Comparison of ENCODE assay signal across 27 mouse cellular contexts in genomic region chr8:74415671-74416070, GRCm38 (mm10).
DNase-seq lines count a peak whose midpoint lies in the region; ATAC-seq lines count a peak whose summit lies in the region.
"Had no signal": no experiment of that assay in that cellular context is flagged by ENCODE, and none has a peak within 500 bp of the region (broad histone marks: within the 10 kb centered on the region; RNA-seq: fewer than 3 reads in every experiment).

No protein-coding gene starts in this region.

- H3K27me3 ChIP-seq in midbrain, embryonic 11.5 days (ENCODE audit: control insufficient read depth, insufficient read depth, low read length): no peaks in the 10 kb centered on the region
- H3K27me3 ChIP-seq in midbrain, embryonic 16.5 days (ENCODE audit: control insufficient read depth, insufficient read depth, low read depth, low read length): no peaks in the 10 kb centered on the region
- no peaks in the 10 kb centered on the region for H3K27me3 ChIP-seq in forebrain, embryonic 15.5 days
- H3K27me3 ChIP-seq in heart, embryonic 10.5 days (ENCODE audit: insufficient read depth, poor library complexity, severe bottlenecking): no peaks in the 10 kb centered on the region
- H3K27me3 ChIP-seq: embryonic facial prominence, embryonic 12.5 days; embryonic facial prominence, embryonic 15.5 days; heart, embryonic 13.5 days had no signal

- peak; percentile 1 for DNase-seq in embryo, embryonic 10.5 days (ENCODE audit: low spot score)
- no peak for DNase-seq in embryo, embryonic 11 days
- no peak for DNase-seq in midbrain, embryonic 11.5 days (ENCODE audit: low spot score, missing footprints)
- peak; percentile 3 for DNase-seq in brain, adult 2 months (ENCODE audit: low read depth, low spot score)
- DNase-seq in heart, embryonic 10.5 days (ENCODE audit: low spot score): no peak
- DNase-seq in lung, postnatal 25 days (ENCODE audit: low spot score): no peak
- DNase-seq: adrenal gland, adult 8-10 months; adrenal gland, postnatal 25 days; cerebellum, adult 11 months; cerebellum, adult 2 months; cerebellum, adult 9-11 months; cerebellum, postnatal 25 days; gastrocnemius, adult 2 months; gastrocnemius, postnatal 14 days; heart, adult 11 months; heart, postnatal 14 days; heart, postnatal 4 days; kidney, adult 2 months had no signal

- H3K9ac ChIP-seq in midbrain, embryonic 11.5 days (ENCODE audit: low read length): no peak overlapping the region
- H3K9ac ChIP-seq in midbrain, embryonic 16.5 days (ENCODE audit: low read depth, low read length): no peak overlapping the region
- no peak overlapping the region for H3K9ac ChIP-seq in forebrain, embryonic 15.5 days (replicated peaks)
- H3K9ac ChIP-seq: embryonic facial prominence, embryonic 12.5 days; embryonic facial prominence, embryonic 15.5 days; heart, embryonic 13.5 days; hindbrain, embryonic 14.5 days had no signal

- no peak overlapping the region for H3K27ac ChIP-seq in midbrain, embryonic 11.5 days (ENCODE audit: low read depth, low read length)
- no peak overlapping the region for H3K27ac ChIP-seq in midbrain, embryonic 16.5 days (ENCODE audit: low read length)
- no peak overlapping the region for H3K27ac ChIP-seq in forebrain, embryonic 15.5 days (replicated peaks)
- H3K27ac ChIP-seq in heart, embryonic 10.5 days: no peak overlapping the region
- H3K27ac ChIP-seq: embryonic facial prominence, embryonic 12.5 days; embryonic facial prominence, embryonic 15.5 days; gastrocnemius, adult 2 months; heart, embryonic 13.5 days; hindbrain, embryonic 14.5 days; hindbrain, postnatal 0 days had no signal

- H3K4me1 ChIP-seq in midbrain, embryonic 11.5 days (ENCODE audit: control insufficient read depth, insufficient read depth, low read length): peaks cover 2% of the 10 kb centered on the region
- no peaks in the 10 kb centered on the region for H3K4me1 ChIP-seq in midbrain, embryonic 16.5 days (ENCODE audit: control insufficient read depth, insufficient read depth, low read length)
- H3K4me1 ChIP-seq in forebrain, embryonic 15.5 days: no peaks in the 10 kb centered on the region
- H3K4me1 ChIP-seq in heart, embryonic 10.5 days: no peaks in the 10 kb centered on the region
- H3K4me1 ChIP-seq: embryonic facial prominence, embryonic 12.5 days; embryonic facial prominence, embryonic 15.5 days; heart, embryonic 13.5 days had no signal

- ATAC-seq in midbrain, embryonic 11.5 days (ENCODE audit: low FRiP score): peak; percentile 57; the same call in 1 of the 2 replicates
- ATAC-seq in midbrain, embryonic 16.5 days: no peak
- ATAC-seq in forebrain, embryonic 15.5 days (replicated peaks): peak; percentile 64; the same call in 1 of the 2 replicates
- ATAC-seq: activated CD4-positive, CD25-positive, alpha-beta regulatory T cell, adult 4 months; hindbrain, postnatal 0 days; intestine, postnatal 0 days had no signal

- no peaks in the 10 kb centered on the region for H3K36me3 ChIP-seq in midbrain, embryonic 11.5 days (ENCODE audit: control insufficient read depth, insufficient read depth, low read length)
- no peaks in the 10 kb centered on the region for H3K36me3 ChIP-seq in midbrain, embryonic 16.5 days (ENCODE audit: control insufficient read depth, insufficient read depth, low read length)
- no peaks in the 10 kb centered on the region for H3K36me3 ChIP-seq in forebrain, embryonic 15.5 days
- no peaks in the 10 kb centered on the region for H3K36me3 ChIP-seq in heart, embryonic 10.5 days
- H3K36me3 ChIP-seq: embryonic facial prominence, embryonic 12.5 days; embryonic facial prominence, embryonic 15.5 days; heart, embryonic 13.5 days had no signal

- H3K4me3 ChIP-seq in midbrain, embryonic 11.5 days (ENCODE audit: low read depth, low read length): no peak overlapping the region
- no peak overlapping the region for H3K4me3 ChIP-seq in midbrain, embryonic 16.5 days (ENCODE audit: low read depth, low read length)
- no peak overlapping the region for H3K4me3 ChIP-seq in forebrain, embryonic 15.5 days
- no peak overlapping the region for H3K4me3 ChIP-seq in heart, embryonic 10.5 days
- H3K4me3 ChIP-seq: embryonic facial prominence, embryonic 12.5 days; embryonic facial prominence, embryonic 15.5 days; gastrocnemius, adult 2 months; heart, embryonic 13.5 days had no signal

- WGBS in midbrain, embryonic 11.5 days: 32% methylated on average over 1 of the region's 1 CpGs
- WGBS in midbrain, embryonic 16.5 days: 17% methylated on average over 1 of the region's 1 CpGs
- WGBS in forebrain, embryonic 15.5 days: 37% methylated on average over 1 of the region's 1 CpGs
- WGBS in heart, embryonic 10.5 days: 68% methylated on average over 1 of the region's 1 CpGs

- H3K9me3 ChIP-seq in midbrain, embryonic 11.5 days (ENCODE audit: control insufficient read depth, low read length): no peaks in the 10 kb centered on the region
- no peaks in the 10 kb centered on the region for H3K9me3 ChIP-seq in midbrain, embryonic 16.5 days (replicated peaks; ENCODE audit: control insufficient read depth, low read length, poor library complexity, severe bottlenecking)
- no peaks in the 10 kb centered on the region for H3K9me3 ChIP-seq in forebrain, embryonic 15.5 days
- H3K9me3 ChIP-seq in heart, embryonic 10.5 days: no peaks in the 10 kb centered on the region
- H3K9me3 ChIP-seq: embryonic facial prominence, embryonic 12.5 days; embryonic facial prominence, embryonic 15.5 days; heart, embryonic 13.5 days had no signal

- no peak overlapping the region for H3K4me2 ChIP-seq in midbrain, embryonic 11.5 days
- no peak overlapping the region for H3K4me2 ChIP-seq in midbrain, embryonic 16.5 days (ENCODE audit: low read length)
- H3K4me2 ChIP-seq in forebrain, embryonic 15.5 days (replicated peaks): no peak overlapping the region
- H3K4me2 ChIP-seq: embryonic facial prominence, embryonic 12.5 days; embryonic facial prominence, embryonic 15.5 days; heart, embryonic 13.5 days; hindbrain, embryonic 14.5 days had no signal

Comparison
In these comparisons a context has a peak if more than half of its experiments do, and no peak if none do; other contexts are left out.
1. DNase-seq: peak in embryo, embryonic 10.5 days (single experiment) and brain, adult 2 months (single experiment); none in embryo, embryonic 11 days (single experiment), midbrain, embryonic 11.5 days (single experiment), heart, embryonic 10.5 days (single experiment) and lung, postnatal 25 days (single experiment).